Mouse (Mus musculus) inflammation-experienced regulatory T-cells, adult 16 weeks (primary cell): Measurements from ENCODE around the gene Gm867. TPM values are rescaled to one million over a fixed set of nuclear protein-coding genes. Genes with fewer than 3 reads are reported as not detected.

Source experiments
- polyA plus RNA-seq: library from polyadenylated mRNA; unstranded; fragments of 100-300 nt; shearing (Covaris generic); gene quantifications from one replicate; pipeline ENCODE4 v1.2.1, GENCODE M21; 2017

Gene Gm867
- polyA plus RNA-seq: not detected

DNA sequence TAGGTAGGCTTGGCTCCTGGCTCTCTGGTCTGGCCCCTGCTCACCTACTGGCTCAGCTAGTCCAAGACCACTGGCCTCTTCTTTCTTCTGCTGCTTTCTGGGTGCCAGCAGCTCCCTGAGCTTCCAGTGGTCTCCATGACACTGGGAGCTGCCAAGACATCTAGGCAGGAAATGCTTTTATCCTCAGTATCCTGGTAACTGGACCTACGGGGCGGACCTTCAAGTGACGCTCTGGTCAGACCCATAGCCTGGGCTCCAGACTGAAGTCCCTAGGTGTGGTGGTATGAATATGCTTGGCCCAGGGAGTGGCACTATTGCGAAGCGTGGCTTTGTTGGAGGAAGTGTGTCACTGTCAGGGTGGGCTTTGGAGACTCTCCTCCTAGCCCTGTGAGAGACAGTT, at the start of gene Gm867:
Gm867 (minus strand) TSS at position 153 of the 400 bp plus-strand sequence.

DNA sequence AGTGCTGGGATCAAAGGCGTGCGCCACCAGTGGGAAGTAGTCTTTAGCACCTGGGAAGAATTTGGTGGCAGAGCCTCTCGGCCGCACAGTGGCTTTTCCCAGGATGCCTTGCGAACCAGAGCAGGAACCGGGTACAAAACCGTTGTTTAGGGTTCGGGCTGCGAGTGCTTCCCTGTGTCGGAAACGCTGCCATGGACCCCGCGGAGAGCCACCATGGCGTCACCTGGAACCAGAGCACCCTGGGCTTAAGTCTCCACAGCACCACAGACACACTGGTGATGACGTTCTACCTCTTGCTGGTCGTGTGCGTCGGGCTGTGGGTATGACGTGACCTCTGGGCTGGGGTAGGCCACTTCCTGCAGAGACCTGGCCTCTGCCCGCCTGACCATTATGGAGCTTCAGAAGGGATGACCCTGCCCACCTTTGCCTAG, 13.9 kb upstream of the Gm867 start, which contains the start of gene Gm5134:
Gm5134 (plus strand) TSS at position 134 of the 431 bp plus-strand sequence.

DNA sequence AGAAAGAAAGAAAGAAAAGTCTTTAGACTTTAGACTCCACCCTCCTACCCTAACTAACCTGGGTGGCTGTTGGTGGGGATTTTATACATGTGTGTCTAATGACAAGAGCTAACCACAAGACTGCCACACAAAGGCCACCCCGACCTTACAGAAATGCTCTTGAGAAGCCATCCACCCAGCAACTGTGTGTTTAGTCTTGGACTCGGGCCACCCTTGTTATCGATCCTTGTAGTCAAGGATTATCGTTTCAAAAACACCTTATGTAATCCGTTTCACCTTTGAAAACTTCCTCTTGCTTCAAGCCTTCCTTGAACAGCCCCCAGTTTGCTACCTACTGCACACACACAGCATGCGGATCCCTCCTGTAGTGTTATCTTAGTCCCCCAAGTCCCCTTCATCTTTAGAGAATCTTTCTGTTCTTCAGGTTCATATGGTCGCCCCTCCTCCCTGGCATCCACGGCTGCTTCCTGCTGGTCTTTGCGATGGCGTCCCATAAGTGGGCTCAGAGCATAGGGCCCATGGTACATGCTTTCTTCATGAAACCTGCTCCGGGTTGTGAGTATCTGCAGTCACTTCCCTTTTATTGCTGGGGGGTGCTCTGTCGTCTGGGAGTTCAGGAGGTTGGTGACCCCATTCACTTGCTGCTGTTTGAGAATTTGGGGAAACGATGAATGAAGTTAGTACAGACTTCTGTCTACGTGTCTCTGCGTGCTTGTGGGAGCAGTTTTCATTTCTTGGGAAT, 2.4 kb upstream of the Gm867 start, which contains the start of gene Vpreb3:
Vpreb3 (plus strand) TSS at position 322 of the 742 bp plus-strand sequence.

DNA sequence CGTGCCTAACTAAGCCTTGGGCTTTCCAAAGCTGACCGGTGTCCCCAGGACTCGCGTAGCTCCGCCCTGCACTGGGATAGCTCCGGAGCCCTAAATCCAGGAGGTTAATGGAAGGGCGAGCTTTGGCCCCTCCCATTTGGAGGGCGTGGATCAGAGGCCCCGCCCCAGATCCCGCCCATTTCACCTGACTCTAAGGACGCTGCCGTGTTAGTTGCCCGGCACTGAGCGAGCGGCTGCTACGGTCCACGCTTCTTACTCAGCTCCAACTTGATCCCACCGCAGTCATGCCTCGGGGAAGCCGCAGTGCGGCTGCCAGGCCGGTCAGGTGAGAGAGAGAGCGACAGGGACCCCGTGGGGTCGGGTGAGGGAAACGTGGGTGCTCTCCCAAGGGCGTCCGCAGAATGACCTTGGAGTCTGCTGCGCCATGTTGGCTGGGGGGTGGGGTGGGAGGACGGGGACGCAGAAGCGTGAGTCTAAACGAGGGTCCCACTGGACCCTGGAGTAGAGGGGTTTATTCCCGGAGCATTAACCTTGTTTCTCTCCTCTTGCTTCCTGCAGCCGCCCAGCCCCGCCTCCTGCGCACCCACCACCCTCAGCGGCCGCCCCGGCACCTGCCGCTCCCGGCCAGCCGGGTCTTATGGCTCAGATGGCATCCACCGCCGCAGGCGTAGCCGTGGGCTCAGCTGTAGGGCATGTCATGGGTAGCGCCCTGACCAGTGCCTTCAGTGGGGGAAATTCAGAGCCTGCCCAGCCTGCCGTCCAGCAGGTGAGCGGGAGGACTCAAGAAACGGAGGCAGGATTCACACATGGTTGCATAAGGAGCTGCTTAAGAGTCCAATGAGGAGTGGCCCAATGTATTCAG, 4.6 kb downstream of the Gm867 start, which contains the start of gene Mmp11:
Mmp11 (minus strand) TSS at position 817 of the 862 bp plus-strand sequence.

DNA sequence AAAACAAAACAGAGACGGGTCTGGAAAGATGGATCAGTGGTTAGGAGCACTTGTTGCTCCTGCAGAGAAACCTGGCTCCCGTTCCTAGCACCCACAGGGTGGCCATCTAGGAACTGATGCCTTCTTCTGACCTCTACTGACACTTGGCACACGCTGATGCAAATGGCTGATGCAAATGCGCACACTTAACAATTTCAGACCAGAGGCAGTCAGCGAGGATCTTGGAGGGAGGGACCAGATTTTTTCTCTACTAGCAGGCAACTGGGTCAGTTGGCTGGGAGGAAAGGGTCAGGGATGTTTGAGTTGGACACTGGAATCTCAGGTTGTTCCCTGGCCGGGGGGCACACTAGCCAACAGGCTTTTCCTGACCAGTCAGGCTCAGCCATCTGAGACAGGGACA, 7.6 kb downstream of the Gm867 start, which contains the start of gene Chchd10:
Chchd10 (plus strand) TSS at position 240 of the 400 bp plus-strand sequence.

DNA sequence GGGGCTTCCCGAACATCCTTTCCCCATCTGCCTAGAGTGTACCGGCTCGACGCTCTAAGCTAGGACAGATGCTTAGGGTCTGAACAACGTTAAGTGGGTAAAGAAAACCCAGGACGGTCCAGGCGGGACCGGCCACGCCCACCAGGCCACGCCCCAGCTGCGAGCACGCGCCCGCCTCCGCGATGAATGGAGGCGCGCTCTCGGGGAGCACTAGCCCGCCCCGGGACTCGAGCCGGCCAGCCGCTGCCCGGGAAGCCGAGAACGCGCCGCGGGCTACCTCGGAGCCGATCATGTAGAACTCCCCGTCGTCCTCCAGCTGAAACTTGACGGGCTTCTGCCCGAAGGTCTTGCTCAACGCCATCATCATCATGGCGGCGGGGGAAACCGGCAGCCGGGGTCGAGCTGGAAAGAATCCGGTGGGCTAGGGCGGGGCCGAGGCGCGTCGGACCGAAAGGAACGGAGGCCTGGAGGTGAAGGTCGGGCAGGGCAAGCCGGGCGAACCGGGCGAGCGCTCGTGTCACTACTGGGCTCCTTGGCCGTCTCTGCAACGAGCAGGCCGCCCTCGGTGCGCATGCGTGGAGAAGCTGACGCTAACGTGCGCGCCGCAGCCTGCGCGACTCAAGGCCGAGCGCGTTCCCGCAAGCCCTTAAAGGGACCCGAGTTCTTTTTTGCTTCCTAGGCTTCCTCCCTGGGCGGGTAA, 19.3 kb downstream of the Gm867 start, which contains the start of gene Smarcb1:
Smarcb1 (minus strand) TSS at position 592 of the 700 bp plus-strand sequence.

DNA sequence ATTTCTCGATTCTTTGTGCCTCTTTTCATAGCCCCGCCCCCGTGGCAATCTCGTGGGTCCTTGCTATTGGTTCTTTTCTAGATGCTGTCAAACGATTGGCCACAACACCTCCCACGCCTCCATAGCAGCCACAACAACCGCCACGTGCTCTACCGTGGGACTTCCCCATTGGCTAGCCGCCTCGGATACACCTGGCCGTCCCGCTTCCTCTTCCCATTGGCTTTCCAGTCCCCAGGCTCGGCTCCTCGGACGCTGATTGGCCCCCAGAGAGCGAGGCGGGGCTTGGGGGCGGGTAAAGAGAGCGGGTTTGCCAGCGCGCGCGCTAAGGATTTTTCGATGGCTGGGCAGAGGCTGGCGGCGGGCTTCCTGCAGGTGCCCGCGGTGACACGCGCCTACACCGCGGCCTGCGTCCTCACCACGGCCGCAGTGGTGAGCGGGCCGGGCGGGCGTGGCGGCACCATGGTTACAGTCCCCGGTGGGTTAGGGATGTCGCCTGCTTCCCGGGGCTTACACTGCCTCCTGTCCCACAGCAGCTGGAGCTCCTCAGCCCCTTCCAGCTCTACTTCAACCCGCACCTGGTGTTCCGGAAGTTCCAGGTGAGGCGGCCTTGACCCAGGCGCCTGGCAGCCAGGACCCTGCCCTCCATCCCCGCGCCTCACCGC, 47.3 kb downstream of the Gm867 start, which contains the start of gene Derl3:
Derl3 (plus strand) TSS at position 325 of the 662 bp plus-strand sequence.

Other genes starting within 250 kb of the Gm867 start
- 65.0 TPM for gene Cabin1, start 176.3 kb downstream of the Gm867 start, polyA plus RNA-seq
- 77.2 TPM for gene Ddt, start 167.3 kb downstream of the Gm867 start, polyA plus RNA-seq
- not detected for gene Gm20441, start 159.7 kb downstream of the Gm867 start, polyA plus RNA-seq
- gene Gstt3, start 159.3 kb downstream of the Gm867 start, polyA plus RNA-seq: 13.3 TPM
- 0.66 TPM for gene Gstt1, start 142.1 kb downstream of the Gm867 start, polyA plus RNA-seq
- not detected for gene Gstt4, start 118.1 kb downstream of the Gm867 start, polyA plus RNA-seq
- 70.0 TPM for gene Gstt2, start 103.2 kb downstream of the Gm867 start, polyA plus RNA-seq
- gene Mif, start 80.4 kb downstream of the Gm867 start, polyA plus RNA-seq: 618 TPM
- 2.0 TPM for gene Derl3, start 47.3 kb downstream of the Gm867 start, polyA plus RNA-seq
- 112 TPM for gene Smarcb1, start 19.1 kb downstream of the Gm867 start, polyA plus RNA-seq
- gene Chchd10, start 7.5 kb downstream of the Gm867 start, polyA plus RNA-seq: 58.8 TPM
- gene Mmp11, start 4.2 kb downstream of the Gm867 start, polyA plus RNA-seq: 10.4 TPM
- gene Vpreb3, start 2.4 kb upstream of the Gm867 start, polyA plus RNA-seq: 0.98 TPM
- 1.9 TPM for gene Gm5134, start 13.8 kb upstream of the Gm867 start, polyA plus RNA-seq
- 40.4 TPM for gene Zfp280b, start 92.0 kb upstream of the Gm867 start, polyA plus RNA-seq
- not detected for gene Slc5a4b, start 170.3 kb upstream of the Gm867 start, polyA plus RNA-seq
- gene Slc5a4a, start 206.8 kb upstream of the Gm867 start, polyA plus RNA-seq: not detected